Mouse (Mus musculus) embryonic facial prominence, embryonic 14.5 days (tissue): ENCODE data around the gene Pthlh. TPM values are rescaled to one million over a fixed set of nuclear protein-coding genes. Genes with fewer than 3 reads are reported as not detected.

Experiments used
- ATAC-seq: fragments of 200-750 bp; cut with Nextera tagmentation; 2 replicates; pipeline ENCODE4 v1.8.0; 2017; ENCODE audit warnings: low read depth, moderate number of reproducible peaks, moderate TSS enrichment
- DNase-seq: peaks from one replicate; pipeline ENCODE4 v3.0.0-alpha.2; 2015; ENCODE audit warnings: low spot score
- H3K27ac ChIP-seq: fragments of 300-500 bp; sonication (generic); replicated peaks from 2 replicates; pipeline ENCODE4 v1.5.1; 2014; ENCODE audit warnings: low read depth, mild to moderate bottlenecking, low read length, moderate library complexity
- H3K27me3 ChIP-seq: fragments of 300-500 bp; sonication (generic); replicated peaks from 2 replicates; pipeline ENCODE4 v1.6.1; 2014; ENCODE audit warnings: low read length; ENCODE audit not compliant: control insufficient read depth, insufficient read depth
- H3K36me3 ChIP-seq: fragments of 300-500 bp; sonication (generic); 2 replicates; pipeline ENCODE4 v1.6.1; 2014; ENCODE audit warnings: low read length, mixed read lengths; ENCODE audit not compliant: control insufficient read depth, insufficient read depth
- H3K4me1 ChIP-seq: fragments of 300-500 bp; sonication (generic); 2 replicates; pipeline ENCODE4 v1.6.1; 2014; ENCODE audit warnings: antibody characterized with exemption, low read length; ENCODE audit not compliant: control insufficient read depth, insufficient read depth
- H3K4me2 ChIP-seq: fragments of 300-500 bp; sonication (generic); 2 replicates; pipeline ENCODE4 v1.6.1; 2014; ENCODE audit warnings: low read depth, mild to moderate bottlenecking, low read length, moderate library complexity, mixed read lengths
- H3K4me3 ChIP-seq: fragments of 300-500 bp; sonication (generic); 2 replicates; pipeline ENCODE4 v1.5.1; 2014; ENCODE audit warnings: low read depth, mild to moderate bottlenecking, low read length
- H3K9ac ChIP-seq: fragments of 300-500 bp; sonication (generic); 2 replicates; pipeline ENCODE4 v1.6.1; 2014; ENCODE audit warnings: low read depth, mild to moderate bottlenecking, low read length, moderate library complexity, mixed read lengths
- H3K9me3 ChIP-seq: fragments of 300-500 bp; sonication (generic); 2 replicates; pipeline ENCODE4 v1.6.1; 2016; ENCODE audit warnings: low read length; ENCODE audit not compliant: control insufficient read depth
- WGBS: fragments of 180-500 bp; shearing (Covaris S2); extraction: QIAGEN DNeasy Blood & Tissue Kit; methylation state at CpG from one replicate; pipeline ENCODE4 v1.1.7; 2014; 5-methylcytosine and 5-hydroxymethylcytosine counted together
- polyA plus RNA-seq: library from polyadenylated mRNA; unstranded; fragments of >200 nt; fragmentation: Nextera tagmentation; extraction: Ambion mirVana; gene quantifications from 2 replicates; pipeline ENCODE4 v1.2.1, GENCODE M21; 2014

The Pthlh gene
- polyA plus RNA-seq, 1 experiment from 2014 or later, result 11.5 TPM

DNA sequence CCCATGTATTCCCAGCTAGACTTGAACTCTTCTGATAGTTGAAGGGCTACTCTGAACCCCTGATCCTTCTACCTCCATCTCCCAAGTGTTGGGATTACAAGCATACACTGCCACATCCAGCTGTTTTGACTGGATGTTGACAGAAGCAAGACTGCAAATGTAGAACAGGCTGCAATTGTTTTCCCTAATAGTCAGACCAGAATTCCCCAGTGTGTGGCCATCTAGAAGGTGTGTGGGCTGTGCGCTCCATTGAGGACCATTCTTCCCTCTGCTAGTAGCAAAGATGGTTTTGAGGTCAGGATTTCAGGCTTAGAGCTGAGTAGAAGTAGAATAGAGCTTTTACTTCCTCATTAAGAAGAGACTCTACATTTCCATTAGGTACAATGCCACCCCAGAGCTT is 37.3 kb downstream of the Pthlh start:
- DNase-seq (no peak), ATAC-seq (no peak)
- no peaks in the 10 kb centered on the region for H3K36me3 ChIP-seq
- H3K4me2 ChIP-seq, result no peak overlapping the region
- no peak overlapping the region for H3K9ac ChIP-seq
- H3K4me3 ChIP-seq, result no peak overlapping the region
- H3K4me1 ChIP-seq, result no peaks in the 10 kb centered on the region
- no peak overlapping the region for H3K27ac ChIP-seq
- H3K27me3 ChIP-seq, result no peaks in the 10 kb centered on the region
- H3K9me3 ChIP-seq, result no peaks in the 10 kb centered on the region
- WGBS, result 95% methylated on average over 1 of the region's 1 CpGs

DNA sequence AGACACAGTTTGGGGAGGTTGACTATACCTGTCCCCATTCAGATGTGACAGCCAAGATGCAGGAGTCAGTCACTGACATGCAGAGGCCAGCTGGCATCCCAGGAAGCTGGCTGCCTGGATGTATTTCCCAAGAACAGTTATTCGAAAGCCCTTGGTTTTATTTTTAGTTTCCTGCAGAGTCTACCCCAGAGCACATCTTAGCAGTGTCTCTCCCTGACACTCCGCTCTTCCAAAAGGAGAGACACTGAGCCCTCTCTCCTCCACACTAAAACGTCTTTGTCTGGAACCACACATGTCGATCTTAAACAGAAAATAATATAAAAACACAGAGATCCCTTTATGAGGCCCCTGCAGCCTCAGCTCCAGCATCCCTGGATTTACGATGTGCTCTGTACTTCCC is 44.9 kb downstream of the Pthlh start:
- no peak overlapping the region for H3K4me2 ChIP-seq
- no peaks in the 10 kb centered on the region for H3K27me3 ChIP-seq
- no peak for DNase-seq
- H3K4me3 ChIP-seq, result no peak overlapping the region
- H3K9ac ChIP-seq, result no peak overlapping the region
- H3K9me3 ChIP-seq, result no peaks in the 10 kb centered on the region
- WGBS, result 74% methylated on average over 5 of the region's 5 CpGs
- no peak overlapping the region for H3K27ac ChIP-seq
- H3K36me3 ChIP-seq, result no peaks in the 10 kb centered on the region
- no peak for ATAC-seq
- H3K4me1 ChIP-seq, result no peaks in the 10 kb centered on the region

GRCm38 (mm10) chr6:147216156-147216555 is 47.8 kb downstream of the Pthlh start:
- no peak overlapping the region for H3K9ac ChIP-seq
- no peak for ATAC-seq
- 92% methylated on average over 1 of the region's 1 CpGs for WGBS
- H3K27ac ChIP-seq, result no peak overlapping the region
- H3K36me3 ChIP-seq, result no peaks in the 10 kb centered on the region
- H3K9me3 ChIP-seq, result no peaks in the 10 kb centered on the region
- no peak overlapping the region for H3K4me3 ChIP-seq
- no peak overlapping the region for H3K4me2 ChIP-seq
- no peaks in the 10 kb centered on the region for H3K27me3 ChIP-seq
- no peak for DNase-seq
- no peaks in the 10 kb centered on the region for H3K4me1 ChIP-seq

- no peaks in the 10 kb centered on the region for H3K36me3 ChIP-seq
- no peak for ATAC-seq
- no peaks in the 10 kb centered on the region for H3K27me3 ChIP-seq
- no peak for DNase-seq
- H3K4me1 ChIP-seq, result no peaks in the 10 kb centered on the region
- no peak overlapping the region for H3K9ac ChIP-seq
- H3K4me3 ChIP-seq, result no peak overlapping the region
- H3K27ac ChIP-seq, result no peak overlapping the region
- WGBS, result 68% methylated on average over 5 of the region's 5 CpGs
- no peak overlapping the region for H3K4me2 ChIP-seq
- 0 out of 2 replicates have a peak, but pooled peaks cover 7% of the 10 kb centered on the region for H3K9me3 ChIP-seq
Observed at GRCm38 (mm10) chr6:147207821-147208330, 56.1 kb downstream of the Pthlh start.

Other genes starting within 250 kb of the Pthlh start
- gene Rep15, start 231.6 kb downstream of the Pthlh start, polyA plus RNA-seq, result 1.00 and 1.4 TPM in 2 replicates
- 89.3 and 99.8 TPM in 2 replicates for gene Mrps35, start 221.4 kb downstream of the Pthlh start, polyA plus RNA-seq
- gene Mansc4, start 177.2 kb downstream of the Pthlh start, polyA plus RNA-seq, result 0.48 and 1.5 TPM in 2 replicates
- 12.5 and 13.3 TPM in 2 replicates for gene Klhl42, start 172.8 kb downstream of the Pthlh start, polyA plus RNA-seq
- gene Ccdc91, start 211.6 kb upstream of the Pthlh start, polyA plus RNA-seq, result 24.9 and 28.7 TPM in 2 replicates